Mouse (Mus musculus) leukemia stem cell, adult 10-12 weeks (primary cell): Measurements from ENCODE around the gene Chst7. TPM values are rescaled to one million over a fixed set of nuclear protein-coding genes. Genes with fewer than 3 reads are reported as not detected.

Experiments used
- polyA plus RNA-seq: library from polyadenylated mRNA; stranded (reverse); fragments of >175 nt; gene quantifications from 2 replicates; pipeline ENCODE4 v1.2.3, GENCODE M21; 2012; ENCODE audit warnings: low replicate concordance

The Chst7 gene
- polyA plus RNA-seq: 0.91 and 1.4 TPM in 2 replicates

GRCm38 (mm10) chrX:20059381-20059971 lies at the start of gene Chst7:
Gene Chst7, plus strand, starts transcription at chrX:20059560.

Other genes starting within 250 kb of the Chst7 start
- gene Slc9a7, start 232.2 kb downstream of the Chst7 start, polyA plus RNA-seq: 2.2 and 6.4 TPM in 2 replicates